Mouse (Mus musculus) lung, postnatal 0 days (tissue): ENCODE data around the gene Tpcn2. TPM values are rescaled to one million over a fixed set of nuclear protein-coding genes. Genes with fewer than 3 reads are reported as not detected.

Experiments used
- ATAC-seq: fragments of 200-750 bp; cut with Nextera tagmentation; 2 replicates; pipeline ENCODE4 v1.8.0; 2017; ENCODE audit warnings: moderate library complexity
- DNase-seq: peaks from one replicate; pipeline ENCODE4 v3.0.0-alpha.2; 2016; ENCODE audit warnings: low spot score
- H3K27ac ChIP-seq: fragments of 300-500 bp; sonication (generic); 2 replicates; pipeline ENCODE4 v1.5.1; 2014; ENCODE audit warnings: antibody characterized with exemption, mild to moderate bottlenecking, low read length, mixed read lengths
- H3K27me3 ChIP-seq: fragments of 300-500 bp; sonication (generic); replicated peaks from 2 replicates; pipeline ENCODE4 v1.6.1; 2014; ENCODE audit warnings: low read length, mixed read lengths; ENCODE audit not compliant: insufficient read depth
- H3K36me3 ChIP-seq: fragments of 300-500 bp; sonication (generic); 2 replicates; pipeline ENCODE4 v1.6.1; 2014; ENCODE audit warnings: low read length, mixed read lengths; ENCODE audit not compliant: insufficient read depth
- H3K4me1 ChIP-seq: fragments of 300-500 bp; sonication (generic); 2 replicates; pipeline ENCODE4 v1.6.1; 2014; ENCODE audit warnings: antibody characterized with exemption, low read depth, low read length, mixed read lengths; ENCODE audit not compliant: insufficient read depth
- H3K4me2 ChIP-seq: fragments of 300-500 bp; sonication (generic); replicated peaks from 2 replicates; pipeline ENCODE4 v1.6.1; 2014; ENCODE audit warnings: low read depth, mild to moderate bottlenecking, low read length, moderate library complexity, mixed read lengths
- H3K4me3 ChIP-seq: fragments of 300-500 bp; sonication (generic); 2 replicates; pipeline ENCODE4 v1.5.1; 2014; ENCODE audit warnings: low read depth, low read length
- H3K9ac ChIP-seq: fragments of 300-500 bp; sonication (generic); replicated peaks from 2 replicates; pipeline ENCODE4 v1.6.1; 2014; ENCODE audit warnings: low read depth, mild to moderate bottlenecking
- H3K9me3 ChIP-seq: fragments of 300-500 bp; sonication (generic); 2 replicates; pipeline ENCODE4 v1.6.1; 2016; ENCODE audit warnings: low read length, mixed read lengths
- CTCF ChIP-seq: IDR thresholded peaks from 2 replicates; pipeline ENCODE4 v1.5.1; 2016; ENCODE audit warnings: antibody characterized with exemption, mild to moderate bottlenecking
- EP300 ChIP-seq: IDR thresholded peaks from 2 replicates; pipeline ENCODE4 v1.6.1; 2016; ENCODE audit warnings: antibody characterized with exemption, mild to moderate bottlenecking, control low read depth
- WGBS: fragments of 180-500 bp; shearing (Covaris S2); extraction: QIAGEN DNeasy Blood & Tissue Kit; methylation state at CpG from one replicate; pipeline ENCODE4 v1.1.7; 2014; 5-methylcytosine and 5-hydroxymethylcytosine counted together
- polyA plus RNA-seq: library from polyadenylated mRNA; unstranded; fragments of >200 nt; fragmentation: Nextera tagmentation; extraction: Ambion mirVana; gene quantifications from 2 replicates; pipeline ENCODE4 v1.2.1, GENCODE M21; 2015

Tpcn2 gene
- polyA plus RNA-seq, 1 experiment from 2014 or later, result 22.7 TPM

DNA sequence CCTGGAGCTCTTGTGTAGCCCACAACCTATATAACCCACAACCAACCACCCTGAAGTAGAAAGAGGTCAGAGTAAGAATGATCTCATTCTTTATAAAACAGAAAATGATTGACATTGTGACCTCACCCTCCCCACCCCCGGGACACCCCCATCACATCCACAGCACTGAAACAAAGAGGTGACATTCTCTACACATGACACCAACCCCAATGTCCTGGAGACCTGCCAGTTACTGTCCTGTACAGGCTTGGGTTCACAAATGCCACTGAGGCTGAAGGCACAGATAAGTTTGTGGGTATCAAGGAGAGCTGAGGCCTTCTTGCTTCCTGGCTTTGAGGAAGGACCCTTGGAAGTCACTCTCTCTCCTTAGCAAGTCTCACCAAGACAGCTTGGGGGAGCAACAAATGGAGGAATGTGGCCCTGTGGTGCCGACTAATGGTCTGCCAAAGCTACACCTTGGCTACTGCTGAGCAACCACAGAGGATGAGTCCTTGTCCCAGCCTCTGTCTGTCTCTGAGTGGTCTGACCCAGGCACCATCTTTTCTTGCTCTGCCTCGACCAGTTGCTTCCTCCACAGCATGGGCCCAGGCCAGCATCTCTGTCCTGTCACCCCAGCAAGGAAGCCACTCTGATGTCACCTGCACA is 29.7 kb downstream of the Tpcn2 start:
- WGBS, result 40% methylated on average over 3 of the region's 3 CpGs
- Histone ChIP-seq H3K9me3 (no peaks in the 10 kb centered on the region), H3K4me1 (no peaks in the 10 kb centered on the region), H3K4me3 (no peak overlapping the region), H3K9ac (no peak overlapping the region), H3K27me3 (no peaks in the 10 kb centered on the region), H3K27ac (no peak overlapping the region), H3K36me3 (peaks cover 19% of the 10 kb centered on the region), H3K4me2 (no peak overlapping the region)
- no peak for TF ChIP-seq CTCF
- TF ChIP-seq EP300, result no peak
- DNase-seq (no peak), ATAC-seq (no peak)

DNA sequence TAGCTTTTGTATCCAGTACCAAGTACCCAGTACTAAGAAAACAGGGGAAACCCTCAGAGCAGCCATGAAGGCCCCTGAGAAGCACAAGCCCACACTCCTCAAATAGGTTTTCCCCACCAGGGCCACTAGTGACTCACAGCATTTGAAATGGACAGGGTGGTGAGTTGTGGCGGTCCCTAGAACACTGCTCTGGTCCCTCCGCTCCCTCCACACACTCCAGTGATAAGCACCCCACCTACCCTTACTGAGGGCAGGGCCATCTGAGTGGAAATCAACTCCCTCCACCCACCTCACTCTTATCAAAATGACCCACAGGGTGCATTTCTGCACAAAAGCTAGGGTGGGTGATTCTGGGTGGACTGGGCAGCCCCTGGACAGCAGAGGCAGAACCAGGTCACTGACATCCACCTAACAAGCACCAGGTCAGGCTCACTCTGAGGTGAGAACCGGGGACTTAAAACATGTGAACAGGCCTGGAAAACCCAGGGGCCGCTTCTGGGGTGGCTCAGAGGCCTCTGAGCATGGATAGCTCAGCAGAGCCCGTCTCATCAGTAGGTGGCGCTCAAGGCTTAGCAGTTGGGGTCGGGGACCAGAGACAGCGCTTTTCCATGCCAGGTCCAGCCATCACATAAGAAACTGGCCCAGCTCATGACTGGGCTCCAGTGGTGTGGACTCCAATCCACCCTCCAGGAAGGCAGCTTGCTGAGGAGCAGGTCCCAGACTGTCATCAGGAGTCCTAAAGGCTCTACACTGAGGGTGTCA is 30.9 kb downstream of the Tpcn2 start:
- H3K9ac ChIP-seq, result no peak overlapping the region
- ATAC-seq (peak; percentile 81), DNase-seq (peak; percentile 87)
- H3K36me3 ChIP-seq, result peaks cover 12% of the 10 kb centered on the region
- H3K27ac ChIP-seq, result no peak overlapping the region
- H3K9me3 ChIP-seq, result no peaks in the 10 kb centered on the region
- no peaks in the 10 kb centered on the region for H3K4me1 ChIP-seq
- H3K4me2 ChIP-seq, result no peak overlapping the region
- 26% methylated on average over 8 of the region's 8 CpGs for WGBS
- peak; percentile 89 for TF ChIP-seq CTCF
- no peak for TF ChIP-seq EP300
- no peak overlapping the region for H3K4me3 ChIP-seq
- H3K27me3 ChIP-seq, result no peaks in the 10 kb centered on the region

DNA sequence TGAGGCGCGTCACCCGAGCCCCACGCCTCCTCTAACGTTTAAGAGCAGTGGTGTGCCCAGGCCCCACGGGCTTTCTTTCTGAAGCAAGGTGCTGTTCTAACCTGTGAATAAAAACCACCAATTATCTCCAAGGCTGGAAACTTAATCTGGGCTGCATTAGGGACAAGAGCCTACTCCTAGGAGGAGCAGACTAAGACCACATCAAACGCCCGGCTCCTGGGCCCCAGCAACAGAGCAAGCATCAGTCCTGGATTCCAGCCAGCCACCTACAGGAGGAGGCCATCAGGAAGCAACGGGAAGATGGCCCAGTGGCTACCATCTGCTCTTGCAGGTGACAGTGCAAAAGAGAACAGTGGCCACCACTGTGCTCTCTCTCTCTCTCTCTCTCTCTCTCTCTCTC is 33.6 kb downstream of the Tpcn2 start:
- DNase-seq (no peak), ATAC-seq (no peak)
- peaks cover 5% of the 10 kb centered on the region; the same call in 1 of the 2 replicates for H3K36me3 ChIP-seq
- H3K4me1 ChIP-seq, result no peaks in the 10 kb centered on the region
- TF ChIP-seq EP300 (no peak), CTCF (no peak)
- H3K9me3 ChIP-seq, result no peaks in the 10 kb centered on the region
- H3K27me3 ChIP-seq, result no peaks in the 10 kb centered on the region
- H3K4me2 ChIP-seq, result no peak overlapping the region
- 50% methylated on average over 9 of the region's 9 CpGs for WGBS
- no peak overlapping the region for H3K27ac ChIP-seq
- no peak overlapping the region for H3K4me3 ChIP-seq
- H3K9ac ChIP-seq, result no peak overlapping the region

DNA sequence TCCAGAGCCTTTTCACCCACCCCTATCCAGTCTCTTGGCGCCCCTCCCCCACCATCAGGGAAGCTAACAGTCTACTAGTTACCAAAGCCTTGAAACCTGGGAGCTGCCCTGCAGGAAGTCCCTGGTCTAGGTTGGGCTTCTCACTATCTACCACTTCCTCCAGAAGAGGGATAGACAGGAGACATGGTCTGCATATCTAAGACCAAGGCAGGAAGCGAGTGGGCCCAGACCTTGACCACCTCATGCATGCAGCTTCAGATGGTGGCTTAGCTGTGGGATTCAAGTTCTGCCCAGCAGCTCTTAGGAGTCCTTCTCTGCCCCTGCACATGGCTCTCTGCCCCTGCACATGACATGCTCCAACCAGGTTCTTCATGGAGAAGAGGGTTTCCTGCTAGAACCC is 34.9 kb downstream of the Tpcn2 start:
- Histone ChIP-seq H3K4me3 (no peak overlapping the region), H3K9ac (no peak overlapping the region), H3K4me1 (no peaks in the 10 kb centered on the region), H3K9me3 (no peaks in the 10 kb centered on the region), H3K27ac (no peak overlapping the region), H3K36me3 (no peaks in the 10 kb centered on the region), H3K4me2 (no peak overlapping the region), H3K27me3 (no peaks in the 10 kb centered on the region)
- 75% methylated on average over 2 of the region's 2 CpGs for WGBS
- no peak for ATAC-seq
- DNase-seq, result no peak
- TF ChIP-seq CTCF (no peak), EP300 (no peak)

DNA sequence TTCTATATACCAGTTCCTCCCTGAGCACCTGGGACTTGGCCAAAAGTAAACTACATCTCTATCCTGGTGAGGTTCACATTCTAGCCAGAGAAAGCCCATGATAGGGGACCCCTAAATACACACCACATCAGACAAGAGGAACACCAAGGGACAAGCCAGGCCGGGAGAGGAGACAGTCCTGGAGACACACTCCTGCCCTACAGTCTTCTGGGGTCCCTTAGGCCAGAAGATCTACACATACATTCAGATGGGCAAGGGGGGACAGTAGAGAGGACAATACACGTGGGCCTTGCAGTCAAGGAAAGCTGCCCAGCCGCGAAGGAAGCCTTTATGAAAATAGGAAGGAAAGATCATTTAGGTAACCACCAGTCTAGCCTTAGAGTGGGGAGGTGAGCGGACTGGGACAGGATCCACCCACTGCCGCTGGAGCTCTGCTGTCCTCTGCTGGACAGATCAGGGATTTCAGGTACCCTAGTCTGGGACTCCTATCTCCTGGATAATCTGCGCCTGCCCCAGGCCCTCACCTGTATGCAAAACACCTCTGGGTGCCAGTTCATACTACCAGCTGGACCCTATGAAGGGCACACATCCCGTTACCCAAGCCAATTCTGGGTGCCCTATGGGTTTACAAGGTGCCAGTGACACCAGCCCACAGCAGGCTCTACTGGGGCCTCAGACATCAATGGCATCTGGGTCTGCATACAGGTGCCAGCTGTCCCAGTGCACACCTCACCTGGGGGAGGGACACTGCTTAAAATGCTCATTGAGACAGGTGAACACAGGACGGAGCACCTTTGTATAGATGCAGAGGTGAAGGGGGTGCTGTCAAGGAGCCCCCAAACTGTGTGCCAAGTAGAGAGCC is 40.7 kb downstream of the Tpcn2 start:
- H3K27me3 ChIP-seq, result no peaks in the 10 kb centered on the region
- ATAC-seq (peak; percentile 81), DNase-seq (peak; percentile 81)
- no peak overlapping the region for H3K4me2 ChIP-seq
- no peaks in the 10 kb centered on the region for H3K9me3 ChIP-seq
- no peak overlapping the region for H3K27ac ChIP-seq
- H3K4me3 ChIP-seq, result no peak overlapping the region
- TF ChIP-seq CTCF (peak; percentile 100), EP300 (no peak)
- H3K36me3 ChIP-seq, result no peaks in the 10 kb centered on the region; the same call in 1 of the 2 replicates
- no peak overlapping the region for H3K9ac ChIP-seq
- WGBS, result 7% methylated on average over 9 of the region's 9 CpGs
- H3K4me1 ChIP-seq, result 0 out of 2 replicates have a peak, but pooled peaks cover 4% of the 10 kb centered on the region

DNA sequence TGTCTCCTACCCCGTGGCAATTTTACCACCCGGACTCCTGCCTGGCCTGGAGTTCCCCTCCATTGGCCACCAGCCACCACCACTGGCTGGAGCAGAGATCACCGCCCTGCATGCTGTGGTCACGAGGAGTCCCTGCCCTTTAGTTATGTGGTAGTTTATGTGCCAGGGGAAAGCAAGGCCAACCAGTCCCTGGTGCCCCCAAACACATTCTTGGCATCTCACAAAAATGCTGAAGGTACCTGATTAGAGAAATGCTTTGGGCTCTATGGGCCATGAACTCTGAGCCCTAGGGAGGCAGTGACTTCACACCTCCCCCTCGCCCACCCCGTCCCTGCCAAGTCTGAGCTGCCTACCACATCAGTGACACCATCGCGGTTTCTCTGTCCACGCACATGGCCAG is 41.8 kb downstream of the Tpcn2 start:
- 64% methylated on average over 9 of the region's 9 CpGs for WGBS

More for the DNA sequence above, 41.8 kb downstream of the Tpcn2 start:
- DNase-seq (no peak), ATAC-seq (no peak)
- Histone ChIP-seq H3K27me3 (no peaks in the 10 kb centered on the region), H3K4me3 (no peak overlapping the region), H3K4me1 (0 out of 2 replicates have a peak, but pooled peaks cover 4% of the 10 kb centered on the region), H3K27ac (no peak overlapping the region), H3K9me3 (no peaks in the 10 kb centered on the region), H3K4me2 (no peak overlapping the region), H3K9ac (no peak overlapping the region), H3K36me3 (no peaks in the 10 kb centered on the region; the same call in 1 of the 2 replicates)
- TF ChIP-seq CTCF, result no peak
- no peak for TF ChIP-seq EP300
